Mouse (Mus musculus) neural tube, embryonic 14.5 days (tissue): ENCODE measurements at regions not wholly inside any gene's neighbourhood (a gene's known extent, or its start where the extent isn't known, plus 50 kb on each side); places are given as distances from the start of the nearest gene placed in this dataset.

ENCODE experiments used
- ATAC-seq: fragments of 200-750 bp; cut with Nextera tagmentation; 2 replicates; pipeline ENCODE4 v1.8.0; 2017; ENCODE audit warnings: low read depth, mild to moderate bottlenecking, moderate TSS enrichment, moderate library complexity
- H3K27ac ChIP-seq: fragments of 300-500 bp; sonication (generic); 2 replicates; pipeline ENCODE4 v1.5.1; 2014; ENCODE audit warnings: low read depth, mild to moderate bottlenecking, control low read depth, low read length, moderate library complexity, mixed read lengths
- H3K27me3 ChIP-seq: fragments of 300-500 bp; sonication (generic); 2 replicates; pipeline ENCODE4 v1.6.1; 2014; ENCODE audit warnings: low read length; ENCODE audit not compliant: control insufficient read depth, insufficient read depth
- H3K36me3 ChIP-seq: fragments of 300-500 bp; sonication (generic); 2 replicates; pipeline ENCODE4 v1.6.1; 2014; ENCODE audit warnings: low read length, mixed read lengths; ENCODE audit not compliant: control insufficient read depth, insufficient read depth
- H3K4me1 ChIP-seq: fragments of 300-500 bp; sonication (generic); 2 replicates; pipeline ENCODE4 v1.6.1; 2014; ENCODE audit warnings: low read length; ENCODE audit not compliant: control insufficient read depth, insufficient read depth
- H3K4me2 ChIP-seq: fragments of 300-500 bp; sonication (generic); 2 replicates; pipeline ENCODE4 v1.6.1; 2014; ENCODE audit warnings: mild to moderate bottlenecking, low read depth, low read length, control low read depth
- H3K4me3 ChIP-seq: fragments of 300-500 bp; sonication (generic); 2 replicates; pipeline ENCODE4 v1.5.1; 2014; ENCODE audit warnings: low read depth, low read length, control low read depth, mixed read lengths
- H3K9ac ChIP-seq: fragments of 300-500 bp; sonication (generic); replicated peaks from 2 replicates; pipeline ENCODE4 v1.6.1; 2014; ENCODE audit warnings: low read depth, mild to moderate bottlenecking, control low read depth, low read length, mixed read lengths
- H3K9me3 ChIP-seq: fragments of 300-500 bp; sonication (generic); 2 replicates; pipeline ENCODE4 v1.6.1; 2016; ENCODE audit warnings: low read length; ENCODE audit not compliant: control insufficient read depth
- whole genome bisulfite sequencing: fragments of 180-500 bp; shearing (Covaris S2); extraction: QIAGEN DNeasy Blood & Tissue Kit; methylation state at CpG from one replicate; pipeline ENCODE4 v1.1.7; 2014; 5-methylcytosine and 5-hydroxymethylcytosine counted together

DNA sequence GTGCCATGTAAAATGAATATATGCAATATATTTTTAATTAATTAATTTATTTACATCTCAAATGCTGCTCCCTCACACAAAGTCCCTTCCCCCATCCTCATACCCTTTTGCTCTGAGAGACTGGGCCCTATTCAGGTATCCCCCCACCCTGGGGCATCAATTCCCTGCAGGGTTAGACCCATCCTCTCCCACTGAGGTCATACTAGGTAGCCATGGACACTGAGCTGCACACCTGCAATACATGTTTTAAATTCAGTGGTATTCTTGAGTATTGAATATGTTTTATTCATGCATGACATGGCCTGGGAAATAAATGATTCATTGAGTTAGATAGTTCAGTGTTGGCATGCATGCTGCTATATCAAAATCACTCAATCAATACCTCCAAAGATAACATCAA, 156.0 kb downstream of the Etaa1 start:
- no peaks in the 10 kb centered on the region for H3K36me3 ChIP-seq
- no peak overlapping the region for H3K4me3 ChIP-seq
- ATAC-seq, result no peak
- H3K4me1 ChIP-seq, result no peaks in the 10 kb centered on the region
- no peaks in the 10 kb centered on the region for H3K27me3 ChIP-seq
- no peak overlapping the region for H3K4me2 ChIP-seq
- no peak overlapping the region for H3K27ac ChIP-seq
- no peaks in the 10 kb centered on the region for H3K9me3 ChIP-seq
- H3K9ac ChIP-seq, result no peak overlapping the region

GRCm38 (mm10) chr11:17807851-17808250, 145.8 kb downstream of the Etaa1 start:
- Histone ChIP-seq H3K4me1 (peaks cover 9% of the 10 kb centered on the region; the same call in 1 of the 2 replicates), H3K27me3 (no peaks in the 10 kb centered on the region), H3K4me3 (no peak overlapping the region), H3K9ac (no peak overlapping the region), H3K27ac (no peak overlapping the region), H3K9me3 (no peaks in the 10 kb centered on the region), H3K36me3 (no peaks in the 10 kb centered on the region), H3K4me2 (no peak overlapping the region)
- ATAC-seq, result no peak
- WGBS, result 80% methylated on average over 3 of the region's 3 CpGs

DNA sequence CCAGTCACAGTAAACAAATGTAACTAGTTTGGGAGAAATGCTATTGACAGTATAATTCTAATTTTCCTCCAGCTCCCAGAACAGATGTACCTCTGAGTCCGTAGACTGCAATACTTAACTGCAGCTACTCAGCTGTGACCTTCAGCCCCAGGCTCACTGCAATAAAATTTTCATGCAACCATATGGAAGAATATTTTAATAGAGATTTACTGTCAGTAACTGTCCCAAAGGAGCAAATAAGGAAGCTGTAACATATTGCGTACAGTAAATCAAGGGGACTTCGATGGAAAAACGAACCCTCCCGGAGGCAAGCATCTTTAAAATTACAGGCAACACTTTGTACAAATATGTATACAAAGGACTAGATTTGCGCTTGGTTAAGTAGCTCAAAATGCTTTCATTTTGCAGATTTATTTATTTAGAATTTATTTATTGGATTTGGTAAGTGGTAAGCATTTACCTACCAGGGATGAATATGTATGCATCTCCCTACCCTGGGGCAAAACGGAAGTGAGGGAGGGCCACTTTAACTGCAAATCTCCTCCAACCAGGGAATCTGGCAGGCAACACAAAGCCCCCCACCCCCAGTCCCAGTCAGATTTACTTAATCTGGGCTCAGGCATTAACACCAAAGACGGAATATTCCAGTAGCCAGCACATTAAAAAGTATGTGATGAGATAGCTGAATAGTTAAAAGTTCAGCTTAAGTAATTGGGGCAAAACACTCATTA, 141.7 kb downstream of the Etaa1 start:
- no peaks in the 10 kb centered on the region for H3K36me3 ChIP-seq
- no peaks in the 10 kb centered on the region for H3K27me3 ChIP-seq
- no peak overlapping the region for H3K27ac ChIP-seq
- H3K4me1 ChIP-seq, result peaks cover 9% of the 10 kb centered on the region; the same call in 1 of the 2 replicates
- WGBS, result 33% methylated on average over 8 of the region's 8 CpGs
- peak overlapping the region; percentile 18 for H3K4me2 ChIP-seq
- no peak overlapping the region for H3K4me3 ChIP-seq
- H3K9me3 ChIP-seq, result no peaks in the 10 kb centered on the region
- peak; percentile 95 for ATAC-seq
- H3K9ac ChIP-seq, result no peak overlapping the region

GRCm38 (mm10) chr11:17842642-17843041, 111.0 kb downstream of the Etaa1 start:
- no peaks in the 10 kb centered on the region for H3K4me1 ChIP-seq

GRCm38 (mm10) chr11:17852405-17852804, 101.3 kb downstream of the Etaa1 start:
- Histone ChIP-seq H3K36me3 (no peaks in the 10 kb centered on the region), H3K4me3 (no peak overlapping the region), H3K27me3 (no peaks in the 10 kb centered on the region), H3K9me3 (no peaks in the 10 kb centered on the region), H3K27ac (no peak overlapping the region), H3K4me1 (no peaks in the 10 kb centered on the region), H3K4me2 (no peak overlapping the region), H3K9ac (no peak overlapping the region)
- ATAC-seq, result no peak
- 53% methylated on average over 7 of the region's 7 CpGs for WGBS

More at GRCm38 (mm10) chr11:17842642-17843041, 111.0 kb downstream of the Etaa1 start:
- no peak overlapping the region for H3K4me2 ChIP-seq
- ATAC-seq, result no peak
- no peaks in the 10 kb centered on the region for H3K27me3 ChIP-seq
- no peak overlapping the region for H3K4me3 ChIP-seq
- no peak overlapping the region for H3K27ac ChIP-seq
- WGBS, result 80% methylated on average over 2 of the region's 2 CpGs
- no peaks in the 10 kb centered on the region for H3K9me3 ChIP-seq
- H3K36me3 ChIP-seq, result no peaks in the 10 kb centered on the region
- H3K9ac ChIP-seq, result no peak overlapping the region

- Histone ChIP-seq H3K4me1 (no peaks in the 10 kb centered on the region), H3K27ac (no peak overlapping the region), H3K4me2 (no peak overlapping the region), H3K27me3 (no peaks in the 10 kb centered on the region), H3K9ac (no peak overlapping the region), H3K9me3 (no peaks in the 10 kb centered on the region), H3K36me3 (no peaks in the 10 kb centered on the region), H3K4me3 (no peak overlapping the region)
- no peak for ATAC-seq
- 25% methylated on average over 8 of the region's 8 CpGs for WGBS
Observed at GRCm38 (mm10) chr11:17853246-17853804, 100.3 kb downstream of the Etaa1 start.

GRCm38 (mm10) chr11:17853832-17854231, 99.8 kb downstream of the Etaa1 start:
- H3K4me1 ChIP-seq, result no peaks in the 10 kb centered on the region
- no peaks in the 10 kb centered on the region for H3K36me3 ChIP-seq
- ATAC-seq, result no peak
- H3K9me3 ChIP-seq, result no peaks in the 10 kb centered on the region
- no peak overlapping the region for H3K4me2 ChIP-seq
- H3K27me3 ChIP-seq, result no peaks in the 10 kb centered on the region
- H3K9ac ChIP-seq, result no peak overlapping the region
- H3K27ac ChIP-seq, result no peak overlapping the region
- WGBS, result 65% methylated on average over 3 of the region's 3 CpGs
- H3K4me3 ChIP-seq, result no peak overlapping the region

DNA sequence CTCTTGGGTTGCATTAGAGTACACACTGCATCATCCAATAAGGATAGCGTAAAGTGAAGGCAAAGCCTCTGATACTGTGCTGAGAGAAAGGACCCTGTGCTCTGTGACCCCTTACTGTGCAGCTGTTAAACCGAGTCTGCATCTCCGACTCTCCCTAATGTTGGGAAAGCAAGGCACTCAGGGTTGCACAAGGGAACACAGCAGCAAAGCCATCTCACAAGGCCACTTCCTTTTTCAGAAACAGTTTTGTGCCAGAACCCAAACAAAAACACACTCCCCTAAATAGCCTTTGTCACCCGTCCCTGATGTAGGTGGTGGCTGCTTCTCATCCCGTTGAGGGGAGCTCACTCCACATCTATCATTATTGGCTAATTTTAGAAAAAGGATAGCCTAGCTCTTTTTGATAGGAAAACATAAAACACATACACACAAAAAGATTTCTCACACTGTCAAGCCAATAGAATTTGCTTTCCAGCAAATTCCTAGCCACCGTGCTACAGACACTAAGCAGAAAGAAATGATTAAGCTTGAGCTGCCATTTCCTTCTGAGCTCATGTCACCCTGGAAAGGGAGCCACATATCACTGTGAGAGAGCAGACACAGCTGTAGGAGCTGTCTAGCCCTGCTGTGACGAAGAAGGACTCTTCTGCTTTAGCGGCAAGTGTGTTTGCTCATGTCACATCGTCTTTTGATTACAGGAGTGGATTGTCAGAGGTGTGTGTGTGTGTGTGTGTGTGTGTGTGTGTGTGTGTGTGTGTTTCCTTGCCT, 94.1 kb downstream of the Etaa1 start:
- H3K4me2 ChIP-seq, result no peak overlapping the region
- no peaks in the 10 kb centered on the region for H3K4me1 ChIP-seq
- ATAC-seq, result no peak
- WGBS, result 35% methylated on average over 9 of the region's 9 CpGs
- no peaks in the 10 kb centered on the region for H3K27me3 ChIP-seq
- no peaks in the 10 kb centered on the region for H3K36me3 ChIP-seq
- no peak overlapping the region for H3K4me3 ChIP-seq
- H3K9me3 ChIP-seq, result no peaks in the 10 kb centered on the region
- H3K27ac ChIP-seq, result no peak overlapping the region
- no peak overlapping the region for H3K9ac ChIP-seq

DNA sequence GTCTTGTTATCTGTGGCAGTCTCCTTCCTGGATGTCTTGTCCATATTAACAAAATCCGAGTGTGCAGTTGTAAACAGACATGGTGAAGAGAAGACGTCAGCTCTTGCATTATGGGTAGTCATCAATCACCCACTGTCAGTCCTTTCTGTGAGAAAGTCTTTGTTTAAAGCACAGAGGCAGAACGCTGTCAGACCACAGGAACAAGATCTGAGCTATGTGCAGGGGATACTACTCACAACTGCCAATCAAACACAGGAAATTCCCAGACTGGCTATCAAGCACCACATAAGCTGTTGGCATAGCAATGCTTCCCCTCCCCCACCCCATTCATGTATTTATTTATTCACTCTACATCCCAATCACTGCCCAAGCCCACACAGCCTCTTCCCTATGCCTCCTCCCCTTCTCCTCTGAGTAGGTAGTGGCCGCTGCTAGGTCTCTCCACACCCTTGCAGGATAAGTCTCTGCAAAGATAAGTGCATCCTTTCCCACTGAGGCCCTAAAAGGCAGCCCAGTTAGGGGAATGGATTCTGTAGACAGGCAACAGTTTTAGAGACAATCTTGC, 88.8 kb downstream of the Etaa1 start:
- H3K9me3 ChIP-seq, result no peaks in the 10 kb centered on the region
- H3K36me3 ChIP-seq, result no peaks in the 10 kb centered on the region
- no peaks in the 10 kb centered on the region for H3K4me1 ChIP-seq
- no peak overlapping the region for H3K4me3 ChIP-seq
- no peak overlapping the region for H3K9ac ChIP-seq
- WGBS, result 23% methylated on average over 4 of the region's 4 CpGs
- ATAC-seq, result 0 out of 2 replicates have a peak, but pooled peaks have one; percentile 34
- no peaks in the 10 kb centered on the region for H3K27me3 ChIP-seq
- no peak overlapping the region for H3K27ac ChIP-seq
- H3K4me2 ChIP-seq, result no peak overlapping the region
